Mouse (Mus musculus): ENCODE measurements around the gene Ddx31.

GRCm38 (mm10) chr2:28907691-28908388 is 67.6 kb downstream of the Ddx31 start:
- TF ChIP-seq POLR2A (IDR thresholded peaks at IDR 0.05; ENCODE audit: low read depth, low read length) (no peak), CTCF (conservative IDR thresholded peaks at IDR 0.05; ENCODE audit: insufficient read depth, insufficient read length, low read depth, low read length) (no peak)

Data from kidney, adult 2 months (tissue).